Mouse (Mus musculus) liver, postnatal 0 days (tissue): ENCODE results near the gene Mthfs.

ENCODE experiments used
- CTCF ChIP-seq: sonication (generic); IDR thresholded peaks from 2 replicates; pipeline ENCODE4 v1.5.1; 2016; ENCODE audit warnings: antibody characterized with exemption, low read depth
- EP300 ChIP-seq: IDR thresholded peaks from 2 replicates; pipeline ENCODE4 v1.6.1; 2016; ENCODE audit warnings: antibody characterized with exemption, low read depth, mild to moderate bottlenecking

- TF ChIP-seq CTCF (no peak), EP300 (no peak)
Measured at GRCm38 (mm10) chr9:89278207-89278606, 67.7 kb downstream of the Mthfs start.
